Mouse (Mus musculus) urinary bladder, adult 2 months (tissue): ENCODE data around the gene Unc13d. TPM values are rescaled to one million over a fixed set of nuclear protein-coding genes. Genes with fewer than 3 reads are reported as not detected.
"Not testable (repeated sequence)": the region's sequence is repeated elsewhere in the genome, so short reads cannot be mapped to it uniquely, and the experiment has no call there.

Experiments
- DNase-seq: peaks from one replicate; pipeline ENCODE4 v3.0.0; 2022; ENCODE audit warnings: low spot score
- polyA plus RNA-seq: library from polyadenylated mRNA; depleted of rRNA; stranded (reverse); fragments of >200 nt; gene quantifications from 2 replicates; pipeline ENCODE4 v1.2.3, GENCODE M21; 2012

The Unc13d gene
- polyA plus RNA-seq, 1 experiment = 5.6 TPM

DNA sequence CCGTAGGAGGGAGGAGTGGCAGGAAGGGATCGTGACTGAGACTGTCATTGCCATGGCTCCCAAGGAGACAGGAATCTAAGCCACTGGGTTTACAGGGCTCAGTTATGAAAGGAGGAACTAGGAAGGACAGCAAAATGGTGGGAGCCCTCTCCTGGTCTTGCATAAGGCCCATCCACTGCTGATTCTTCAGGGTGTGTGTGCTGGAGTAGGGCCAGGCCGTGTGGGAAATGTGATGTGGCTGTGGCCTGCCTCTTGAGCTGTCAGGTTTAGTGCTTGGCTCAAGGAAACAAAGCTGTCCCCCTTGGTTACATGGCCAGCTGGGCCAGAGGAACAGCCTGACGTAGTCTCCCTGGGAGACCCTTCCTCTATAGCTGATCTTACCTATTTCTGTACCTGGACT, 27.6 kb downstream of the Unc13d start:
- no peak for DNase-seq

DNA sequence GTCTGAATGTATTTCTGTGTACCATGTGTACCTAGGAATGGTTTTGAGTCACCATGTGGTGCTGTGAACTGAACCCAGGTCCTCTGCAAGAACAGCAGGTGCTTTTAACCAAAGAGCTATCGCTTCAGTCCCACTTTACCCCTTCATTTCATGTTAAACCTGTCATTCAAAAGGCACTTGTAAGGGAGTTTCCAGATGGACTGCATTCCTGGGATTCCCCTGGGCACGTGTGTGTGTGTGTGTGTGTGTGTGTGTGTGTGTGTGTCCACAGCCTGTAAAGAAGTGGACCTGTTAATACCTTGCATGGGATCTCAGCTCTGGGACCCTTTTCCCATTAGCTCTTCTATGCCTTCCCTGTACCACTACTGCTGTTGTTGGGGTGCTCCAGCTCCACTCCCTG, 28.2 kb downstream of the Unc13d start:
- DNase-seq = no peak

DNA sequence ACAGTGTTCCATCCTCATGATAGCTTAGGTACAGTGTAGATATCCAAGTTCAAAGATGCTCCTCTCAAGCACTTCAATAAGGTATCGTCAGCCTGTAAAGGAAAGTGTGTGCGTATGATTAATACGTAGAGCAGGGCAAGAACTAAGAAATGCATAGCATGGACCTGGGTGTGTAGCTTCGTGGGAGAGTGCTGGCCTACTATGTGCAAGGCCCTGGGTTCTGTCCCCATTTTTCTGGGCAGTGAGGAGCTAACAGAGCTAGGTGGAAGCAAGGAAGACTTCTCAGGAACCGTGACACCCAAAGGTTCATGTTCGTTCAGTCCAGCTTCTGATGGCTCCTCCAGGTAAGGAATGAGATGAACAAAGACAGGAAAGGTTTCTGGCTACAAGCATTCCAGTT, 32.6 kb downstream of the Unc13d start:
- no peak for DNase-seq

DNA sequence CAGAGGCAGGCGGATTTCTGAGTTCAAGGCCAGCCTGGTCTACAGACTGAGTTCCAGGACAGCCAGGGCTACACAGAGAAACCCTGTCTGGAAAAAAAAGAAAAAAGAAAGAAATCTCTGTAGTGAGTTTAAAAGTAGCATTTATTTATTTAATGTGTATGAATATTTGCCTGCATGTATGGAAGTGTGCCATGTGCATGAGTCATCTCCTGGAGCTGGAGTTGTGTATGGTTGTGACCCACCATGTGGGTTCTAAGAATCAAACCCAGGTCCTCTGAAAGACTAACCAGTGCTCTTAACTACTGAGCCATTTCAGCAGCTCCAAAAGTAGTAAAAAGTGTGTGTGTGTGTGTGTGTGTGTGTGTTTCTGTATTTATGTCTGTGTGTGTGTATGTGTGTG, 34.5 kb downstream of the Unc13d start:
- no peak for DNase-seq

DNA sequence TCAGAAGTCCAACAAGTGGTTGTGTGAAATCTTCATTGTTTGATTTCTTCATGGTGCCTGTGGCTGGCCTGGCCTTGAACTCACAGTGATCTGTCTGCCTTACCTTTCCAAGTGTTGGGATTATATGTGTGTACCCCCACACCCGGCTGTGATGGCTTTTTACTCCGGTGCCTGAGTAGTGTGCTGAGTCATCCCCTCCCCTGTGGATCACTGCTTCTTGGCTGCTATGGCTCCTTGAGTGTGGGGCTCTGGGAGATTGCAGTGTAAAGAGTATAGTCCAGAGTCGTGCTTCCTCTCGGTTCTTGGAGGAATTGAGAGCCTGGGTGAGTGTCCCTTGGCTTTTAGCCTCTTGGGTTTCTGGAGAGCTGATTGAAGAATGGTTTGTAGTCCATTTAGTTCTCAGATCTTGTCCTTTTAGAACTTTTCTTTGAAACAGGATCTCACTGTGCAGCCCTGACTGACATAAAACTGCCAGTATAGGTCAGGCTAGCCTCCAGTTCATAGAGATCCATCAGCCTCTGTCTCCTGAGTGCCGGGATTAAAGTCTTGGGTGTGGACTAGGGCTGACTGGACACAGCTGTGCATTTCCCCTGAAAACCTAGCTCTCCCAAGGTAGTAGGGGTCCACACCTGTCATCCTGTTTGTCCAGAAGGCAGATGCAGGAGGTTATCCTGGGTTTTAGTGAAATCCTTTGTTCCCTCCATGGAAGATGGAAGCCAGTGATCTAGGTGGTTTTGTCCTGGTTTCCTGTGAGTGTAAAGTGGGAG, 35.2 kb downstream of the Unc13d start:
- DNase-seq = no peak

DNA sequence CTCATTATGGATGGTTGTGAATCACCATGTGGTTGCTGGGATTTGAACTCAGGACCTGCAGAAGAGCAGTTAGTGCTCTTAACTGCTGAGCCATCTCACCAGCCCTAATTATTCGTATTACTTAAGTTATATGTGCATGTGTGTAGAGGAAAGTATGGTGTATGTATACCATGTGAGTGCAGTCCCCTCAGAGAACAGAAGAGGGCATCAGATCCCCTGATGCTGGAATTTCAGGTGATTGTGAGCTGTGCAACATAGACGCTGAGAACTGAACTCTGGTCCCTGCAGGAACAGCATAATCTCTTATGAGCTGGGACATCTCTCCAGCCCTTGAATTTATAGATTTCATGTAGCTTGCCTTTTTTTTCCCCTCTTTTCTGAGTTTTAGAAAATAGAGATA, 35.9 kb downstream of the Unc13d start:
- DNase-seq = no peak

DNA sequence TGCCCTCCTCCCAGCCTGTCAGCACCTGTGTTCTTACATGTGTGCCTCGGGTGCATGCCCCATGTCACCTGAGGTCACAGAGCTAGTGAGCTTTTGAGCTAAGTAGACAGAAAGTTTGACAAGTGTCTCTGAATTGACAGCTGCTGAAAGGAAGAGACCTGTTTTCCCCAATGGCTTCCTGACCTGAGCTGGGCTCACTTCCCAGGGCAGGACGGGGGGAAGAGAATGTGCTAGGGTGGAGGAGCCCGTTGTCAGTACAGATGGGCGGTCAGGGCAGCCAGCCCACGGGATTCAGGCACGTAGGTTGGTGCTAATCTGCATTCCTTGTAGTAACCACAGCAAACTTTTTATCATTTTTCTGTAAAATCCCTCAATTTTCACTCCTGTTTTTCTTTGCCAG, 37.2 kb downstream of the Unc13d start:
- no peak for DNase-seq

DNA sequence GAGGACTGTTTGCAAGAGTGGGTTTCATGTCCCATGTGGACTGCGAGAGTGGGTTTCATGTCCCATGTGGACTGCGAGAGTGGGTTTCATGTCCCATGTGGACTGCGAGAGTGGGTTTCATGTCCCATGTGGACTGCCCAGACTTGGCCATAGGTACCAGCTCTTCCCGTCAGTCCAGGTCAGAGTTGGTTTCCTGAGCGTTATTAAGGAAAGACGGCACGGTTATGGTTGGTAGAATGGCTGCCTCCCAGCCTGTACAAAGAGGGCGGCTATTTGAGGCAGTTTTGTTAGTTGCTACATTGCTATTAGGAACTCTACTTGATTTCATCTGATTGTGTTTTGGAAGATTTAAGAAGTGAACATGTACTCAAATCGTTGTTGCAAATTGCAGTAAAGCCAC, 39.9 kb downstream of the Unc13d start:
- no peak for DNase-seq

DNA sequence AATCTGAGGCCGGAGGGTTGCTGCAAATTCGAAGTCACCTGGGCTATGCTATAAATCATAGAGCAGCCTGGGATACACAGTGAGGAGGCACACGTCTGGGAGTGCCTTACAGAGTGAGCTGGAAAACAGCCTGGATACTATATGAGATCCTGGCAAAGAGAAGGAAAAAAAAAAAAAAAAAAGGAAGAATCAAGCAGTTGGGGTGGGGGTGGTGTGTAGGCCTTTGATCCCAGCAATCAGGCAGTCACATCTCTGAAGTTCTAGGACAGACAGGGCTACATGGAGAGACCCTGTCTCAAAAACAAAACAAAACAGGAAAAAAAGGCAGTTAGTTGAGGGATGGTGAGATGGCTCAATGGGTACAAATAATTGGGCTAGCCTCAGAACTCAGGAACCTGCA, 41.1 kb downstream of the Unc13d start:
- DNase-seq = no peak

DNA sequence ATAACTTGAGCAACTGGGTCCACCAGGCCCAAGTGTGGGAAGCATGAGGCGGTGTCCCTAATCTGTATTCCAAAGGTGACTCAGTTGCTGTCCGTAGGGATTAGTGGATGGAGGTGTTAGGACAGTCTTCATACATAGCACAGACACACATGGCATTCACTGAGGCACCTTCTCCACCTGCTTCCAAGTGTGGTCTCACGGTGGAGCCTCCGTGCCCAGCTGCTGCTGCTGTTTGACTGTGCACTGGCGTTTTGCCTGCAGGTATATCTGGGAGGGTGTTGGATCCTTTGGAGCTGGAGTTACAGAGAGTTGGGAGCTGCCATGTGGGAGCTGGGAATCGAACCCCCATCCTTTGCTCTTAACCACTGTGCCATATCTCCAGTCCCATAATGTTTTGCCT, 43.2 kb downstream of the Unc13d start:
- DNase-seq = no peak

DNA sequence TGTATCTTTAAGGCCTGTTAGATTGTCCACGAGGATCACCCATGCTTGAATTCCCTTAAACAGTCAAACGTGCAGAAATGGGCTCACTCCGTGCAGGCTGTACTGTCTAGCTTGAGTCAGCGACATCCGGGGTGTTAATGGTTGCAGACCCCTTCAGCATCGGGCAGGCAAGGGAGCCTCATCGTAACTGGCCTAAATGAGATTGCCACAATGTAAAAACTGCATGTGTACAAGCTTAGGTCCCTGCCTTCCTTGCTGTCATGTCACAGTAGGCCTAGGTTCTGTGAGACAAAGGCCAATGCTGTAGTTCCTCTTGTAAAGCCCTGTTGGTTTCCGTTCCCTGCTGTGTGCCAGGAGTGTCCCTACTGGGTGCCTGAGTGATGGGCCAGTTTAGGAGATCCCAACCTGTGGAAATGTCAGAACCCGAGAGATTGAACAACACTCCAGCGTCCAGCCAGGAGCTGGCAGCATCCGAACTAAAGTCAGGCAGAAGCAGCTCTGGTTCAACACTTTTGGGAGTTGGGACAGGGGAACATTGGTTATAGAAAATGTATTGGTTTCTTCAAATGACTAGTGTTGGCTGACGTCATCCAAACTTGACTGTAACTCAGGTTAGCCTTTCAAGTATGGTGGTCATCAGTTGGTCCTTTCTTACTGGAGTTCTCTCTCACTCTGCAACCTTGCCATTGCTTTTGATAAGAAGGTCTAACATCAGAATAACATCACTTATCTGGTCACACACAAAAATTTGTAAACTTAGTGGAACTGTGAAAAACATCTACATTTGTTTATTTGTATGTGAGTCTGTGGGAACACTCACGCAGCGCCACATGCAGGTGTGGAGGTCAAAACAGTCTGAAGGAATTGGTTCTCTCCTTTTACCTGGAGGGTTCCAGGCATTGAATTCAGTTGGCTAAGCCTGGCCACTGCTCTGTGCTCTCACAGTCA, 46.6 kb downstream of the Unc13d start:
- no peak for DNase-seq

DNA sequence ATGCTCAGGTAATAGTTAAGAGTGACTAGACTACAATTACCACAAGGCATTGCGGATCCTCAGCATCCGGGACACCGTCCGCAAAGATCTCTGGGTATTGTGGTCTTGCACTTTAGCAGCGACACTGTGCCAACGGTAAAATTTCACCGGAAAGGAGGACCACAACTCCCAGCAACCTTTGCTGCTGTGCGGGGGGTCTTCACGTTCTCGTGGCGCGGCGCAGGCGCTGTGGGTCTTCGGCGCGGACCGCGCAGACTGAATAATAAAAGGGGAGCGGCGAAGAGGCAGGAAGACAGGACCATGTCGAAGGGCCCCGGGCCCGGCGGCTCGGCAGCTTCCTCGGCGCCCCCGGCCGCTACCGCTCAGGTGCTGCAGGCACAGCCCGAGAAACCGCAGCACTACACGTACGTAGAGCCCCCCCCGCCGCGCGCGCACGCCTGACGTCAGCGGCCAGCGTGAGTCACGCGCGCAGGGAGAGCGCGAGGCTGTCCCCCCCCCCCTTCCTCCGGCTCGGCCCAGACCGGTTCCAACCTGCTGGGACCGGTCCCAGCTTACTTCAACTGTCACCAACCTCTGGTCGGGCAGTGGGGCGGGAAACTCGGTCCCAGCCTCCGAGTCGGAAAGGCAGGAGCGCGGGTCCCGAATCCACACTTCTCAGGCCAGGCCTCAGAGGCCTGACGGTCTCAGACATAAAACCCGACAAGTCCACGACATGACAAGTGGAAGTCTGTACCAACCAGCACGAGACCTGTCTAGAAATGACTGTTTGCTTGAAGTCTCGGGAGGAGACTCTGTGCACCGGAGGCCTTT, 47.5 kb downstream of the Unc13d start, which contains the start of gene Unk:
Gene Unk, plus strand, starts transcription at position 235 of the 810 bp plus-strand sequence.
- peak; percentile 90 for DNase-seq

DNA sequence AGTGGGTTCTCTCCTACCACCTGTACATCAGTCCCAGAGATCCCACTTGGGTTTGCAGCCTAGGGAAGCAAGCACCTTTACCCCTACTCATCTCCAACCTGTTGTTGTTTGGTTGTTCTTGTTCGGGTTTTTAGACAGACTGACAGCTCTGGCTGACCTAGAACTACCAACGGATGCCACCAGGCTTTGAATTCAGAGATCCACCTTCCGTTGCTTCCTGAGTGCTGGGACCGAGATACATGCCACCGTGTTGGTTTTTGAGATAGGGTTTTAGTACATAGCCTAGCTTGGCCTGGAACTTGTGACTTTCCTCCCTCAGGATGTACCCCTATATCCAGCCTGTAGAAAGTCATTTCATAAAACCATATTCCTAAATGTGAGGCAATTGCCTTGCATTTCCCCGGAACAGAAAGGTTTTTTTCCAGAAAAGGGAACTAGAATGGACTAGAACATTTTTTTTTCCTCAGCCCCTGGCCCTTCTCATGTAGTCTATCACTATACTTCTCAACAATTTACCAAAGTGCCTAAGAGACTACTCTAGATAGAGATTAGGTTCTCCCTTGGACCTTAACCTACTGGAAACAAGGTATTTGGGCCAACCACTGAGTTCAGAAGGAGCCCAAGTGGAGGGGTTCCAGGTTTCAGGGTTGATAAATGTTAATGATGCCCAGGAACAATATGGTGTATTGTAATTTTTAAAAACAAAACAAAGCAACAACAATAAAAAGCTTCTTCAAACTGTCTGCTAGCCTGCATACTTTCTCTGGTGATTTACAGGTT, 48.5 kb downstream of the Unc13d start:
- DNase-seq = no peak

DNA sequence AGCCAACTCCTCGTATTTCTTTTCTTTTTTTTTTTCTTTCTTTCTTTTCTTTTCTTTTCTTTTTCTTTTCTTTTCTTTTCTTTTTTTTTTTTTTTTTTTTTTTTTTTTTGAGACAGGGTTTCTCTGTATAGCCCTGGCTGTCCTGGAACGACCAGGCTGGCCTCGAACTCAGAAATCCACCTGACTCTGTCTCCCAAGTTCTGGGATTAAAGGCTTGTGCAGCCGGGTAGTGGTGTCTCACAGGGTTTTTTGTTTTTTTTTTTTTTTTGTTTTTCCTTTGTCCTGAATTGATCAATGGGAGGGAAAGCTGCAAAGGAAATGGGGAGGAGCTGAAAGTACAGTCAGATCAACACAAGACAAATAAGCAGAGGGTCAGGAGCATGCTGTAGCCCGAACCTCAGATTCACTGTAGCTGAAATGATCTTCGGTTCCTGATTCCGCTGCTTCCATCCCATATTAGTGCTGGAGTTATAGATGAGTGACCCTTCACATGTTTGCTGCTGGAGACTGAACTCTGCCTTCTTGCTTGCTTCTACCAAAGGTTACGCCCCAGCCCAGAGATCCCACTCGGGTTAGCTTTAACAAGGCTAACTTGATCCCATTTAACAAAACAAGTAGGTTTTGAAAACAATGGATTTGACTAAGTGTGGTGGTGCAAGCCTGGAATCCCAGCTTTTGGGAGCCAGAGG, 49.4 kb downstream of the Unc13d start:
- DNase-seq = no peak

DNA sequence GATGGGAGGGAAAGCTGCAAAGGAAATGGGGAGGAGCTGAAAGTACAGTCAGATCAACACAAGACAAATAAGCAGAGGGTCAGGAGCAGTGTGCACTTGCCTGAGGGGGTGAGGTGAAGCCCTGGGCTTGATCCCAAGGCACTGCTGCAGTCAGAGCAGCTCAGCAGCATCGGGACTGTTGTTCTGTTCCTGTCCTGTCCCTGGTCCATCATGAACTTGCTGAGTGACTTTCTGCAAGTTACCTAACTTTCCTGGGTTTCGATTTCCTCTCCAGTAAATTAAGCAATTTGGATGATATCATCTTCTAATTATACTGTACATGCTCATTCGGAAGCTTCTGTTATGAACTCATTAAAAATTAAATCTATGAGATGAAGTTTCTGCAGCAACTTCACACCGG, 50.0 kb downstream of the Unc13d start, which contains the start of gene H3f3b:
Gene H3f3b, minus strand, starts transcription at position 207 of the 400 bp plus-strand sequence.
- no peak for DNase-seq

DNA sequence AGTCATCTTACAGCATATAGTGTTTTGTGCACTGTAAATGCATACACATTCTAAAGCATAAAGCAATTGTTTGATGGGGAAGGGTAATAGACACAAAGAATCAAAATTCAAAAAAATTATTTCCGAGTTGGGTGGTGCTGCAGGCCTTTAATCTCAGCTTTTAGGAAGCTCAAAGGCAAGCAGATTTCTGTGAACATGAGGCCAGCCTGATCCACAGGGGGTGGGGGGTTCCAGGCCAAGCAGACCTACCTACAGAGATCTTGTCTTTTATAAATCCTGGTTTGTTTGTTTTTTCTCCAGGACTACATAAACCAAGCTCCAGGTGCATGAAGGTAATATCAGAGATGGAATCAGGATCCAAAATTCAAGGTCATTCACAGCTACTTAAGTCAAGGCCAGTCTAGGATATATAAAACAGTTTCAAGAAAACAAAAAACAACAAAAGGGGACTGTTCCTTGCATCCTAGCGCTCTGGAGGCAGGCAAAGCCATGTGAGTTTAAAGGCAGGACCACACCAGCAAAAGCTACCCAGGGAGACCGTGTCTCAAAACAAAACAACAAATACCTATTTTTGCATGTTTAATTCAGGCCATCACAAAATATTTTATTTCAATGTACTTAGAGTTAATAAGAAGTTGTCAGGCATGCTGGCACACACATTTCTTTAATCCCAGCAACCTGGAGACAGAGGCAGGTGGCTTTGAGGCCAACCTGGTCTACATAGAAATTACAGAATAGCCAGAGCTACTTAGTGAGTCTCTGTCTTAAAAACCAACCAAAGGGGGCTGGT, 52.5 kb downstream of the Unc13d start:
- no peak for DNase-seq

DNA sequence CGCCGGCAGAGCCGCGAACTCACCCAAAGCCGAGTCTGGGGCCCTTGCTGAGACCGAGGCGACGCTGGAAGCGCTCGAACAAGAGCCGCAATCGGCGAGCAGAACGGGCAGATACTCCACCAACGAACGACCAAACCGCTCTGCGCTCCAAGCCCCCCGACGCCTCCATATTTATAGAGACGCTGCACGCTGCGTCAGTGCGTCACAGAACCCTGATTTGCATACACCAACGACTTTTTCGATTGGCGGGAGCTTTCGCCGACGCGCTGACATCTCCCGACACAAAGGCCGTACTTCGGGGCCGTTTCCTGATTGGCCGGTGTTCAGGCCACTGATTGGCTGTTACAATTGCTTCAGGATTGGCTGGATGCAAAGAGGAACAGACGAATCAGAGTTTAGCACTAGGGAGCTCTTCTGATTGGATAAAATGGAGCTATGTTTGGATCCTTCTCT, 53.4 kb downstream of the Unc13d start:
- DNase-seq = no peak

DNA sequence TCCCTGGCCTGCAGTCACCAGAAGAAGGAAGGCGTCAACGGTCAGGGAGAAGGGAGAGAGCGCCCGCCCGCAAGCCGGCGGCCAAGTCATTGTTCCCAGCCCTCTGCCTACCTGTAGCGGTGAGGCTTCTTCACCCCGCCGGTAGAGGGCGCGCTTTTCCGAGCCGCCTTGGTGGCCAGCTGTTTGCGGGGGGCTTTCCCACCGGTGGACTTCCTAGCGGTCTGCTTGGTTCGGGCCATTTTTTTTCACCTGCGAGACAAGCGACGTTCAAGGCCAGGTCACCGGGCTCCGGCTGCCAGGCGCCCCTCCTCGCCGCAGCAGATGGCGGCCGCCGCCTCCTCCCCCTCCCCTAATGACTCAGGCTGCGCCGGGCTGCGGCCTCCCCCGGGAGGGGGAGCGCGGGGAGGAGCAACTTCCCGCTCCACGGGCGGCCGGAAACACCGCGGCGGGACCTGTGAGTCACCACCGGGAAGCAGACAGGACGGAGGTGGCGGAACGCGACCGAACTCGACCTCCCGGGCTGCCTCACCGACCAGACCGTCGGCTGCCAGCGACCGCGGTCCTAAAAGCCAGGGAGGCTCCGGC, 53.9 kb downstream of the Unc13d start:
- peak; percentile 97 for DNase-seq

DNA sequence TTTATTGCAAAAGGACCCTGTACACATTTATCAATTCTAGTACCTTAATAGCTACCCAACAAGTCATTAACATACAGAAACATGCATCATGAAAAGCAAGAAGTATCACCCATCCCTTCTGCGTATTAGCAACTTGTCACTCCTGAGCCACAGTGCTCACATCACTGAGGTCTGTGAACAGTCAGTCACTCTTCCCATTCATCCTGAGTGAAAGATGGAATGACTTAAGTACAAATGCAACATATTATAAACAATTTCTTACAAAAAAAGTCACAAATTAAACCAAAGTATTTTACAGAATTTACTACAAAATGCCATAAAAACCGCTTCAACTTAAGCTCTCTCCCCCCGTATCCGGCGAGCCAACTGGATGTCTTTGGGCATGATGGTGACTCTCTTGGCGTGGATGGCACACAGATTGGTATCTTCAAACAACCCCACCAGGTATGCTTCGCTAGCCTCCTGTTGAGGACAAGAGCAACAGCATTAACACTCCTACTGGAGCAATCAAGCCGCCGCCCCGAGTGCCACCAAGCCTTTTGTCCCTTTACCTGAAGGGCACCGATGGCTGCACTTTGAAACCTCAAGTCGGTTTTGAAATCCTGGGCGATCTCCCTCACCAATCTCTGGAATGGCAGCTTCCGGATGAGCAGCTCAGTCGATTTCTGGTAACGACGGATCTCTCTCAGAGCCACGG, 54.5 kb downstream of the Unc13d start:
- DNase-seq = not testable (repeated sequence)
